Mouse (Mus musculus) small intestine, adult 2 months (tissue): ENCODE measurements at regions not wholly inside any gene's neighbourhood (a gene's known extent, or its start where the extent isn't known, plus 50 kb on each side); places are given as distances from the start of the nearest gene placed in this dataset.

ENCODE experiments used
- H3K27ac ChIP-seq: fragments of 200-500 bp; 2 replicates; pipeline ENCODE4 v1.5.1; 2012; ENCODE audit warnings: low read depth, low read length, control low read depth, inconsistent platforms; ENCODE audit not compliant: insufficient read depth
- H3K27me3 ChIP-seq: fragments of 200-500 bp; 2 replicates; pipeline ENCODE4 v1.6.1; 2012; ENCODE audit warnings: mild to moderate bottlenecking, moderate library complexity, low read length, inconsistent platforms; ENCODE audit not compliant: control insufficient read depth, insufficient read depth
- H3K36me3 ChIP-seq: fragments of 200-500 bp; 2 replicates; pipeline ENCODE4 v1.6.1; 2012; ENCODE audit warnings: mild to moderate bottlenecking, low read length, control low read depth, inconsistent platforms; ENCODE audit not compliant: control insufficient read depth, insufficient read depth
- H3K4me1 ChIP-seq: fragments of 200-500 bp; 2 replicates; pipeline ENCODE4 v1.6.1; 2012; ENCODE audit warnings: low read length, inconsistent platforms, mixed read lengths; ENCODE audit not compliant: control insufficient read depth, insufficient read depth, insufficient read length
- H3K4me3 ChIP-seq: fragments of 200-500 bp; 2 replicates; pipeline ENCODE4 v1.5.1; 2012; ENCODE audit warnings: low read depth, mild to moderate bottlenecking, control low read depth, inconsistent platforms, low read length, moderate library complexity
- CTCF ChIP-seq: fragments of 200-500 bp; IDR thresholded peaks from 2 replicates; pipeline ENCODE4 v1.5.1; 2012; ENCODE audit warnings: low read depth, mild to moderate bottlenecking, control low read depth, inconsistent platforms, low read length, moderate library complexity, mixed read lengths; ENCODE audit not compliant: insufficient replicate concordance, insufficient read length; ENCODE audit errors: extremely low read depth
- POLR2A ChIP-seq: fragments of 200-500 bp; IDR thresholded peaks from 2 replicates; pipeline ENCODE4 v1.6.1; 2012; ENCODE audit warnings: low read depth, mild to moderate bottlenecking, control low read depth, inconsistent platforms, low read length, moderate library complexity
- WGBS: fragments of 180-500 bp; shearing (Covaris S2); methylation state at CpG from one replicate; pipeline ENCODE4 v1.1.7; 2018; 5-methylcytosine and 5-hydroxymethylcytosine counted together

DNA sequence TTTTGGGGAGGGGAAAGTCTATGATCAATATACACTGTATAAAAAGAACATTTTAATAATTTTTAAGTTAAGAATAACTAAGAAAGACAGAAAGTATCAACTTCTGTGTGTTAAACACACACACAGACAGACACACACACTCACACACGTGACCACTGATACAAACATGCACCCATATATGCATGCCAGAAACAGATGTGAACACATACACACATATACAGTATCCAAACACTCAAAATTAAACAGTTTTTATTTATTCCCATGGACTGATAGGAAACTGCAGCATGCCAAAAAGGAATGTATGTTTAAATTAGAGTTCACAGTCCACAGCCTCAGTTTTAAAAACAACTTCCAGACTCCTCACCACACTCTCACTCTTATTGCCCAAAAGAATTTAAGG lies 203.4 kb upstream of the Tbl1x start:
- no peak overlapping the region for H3K27ac ChIP-seq
- WGBS: 50% methylated on average over 1 of the region's 1 CpGs
- H3K36me3 ChIP-seq: no peaks in the 10 kb centered on the region
- no peaks in the 10 kb centered on the region for H3K4me1 ChIP-seq
- no peak for TF ChIP-seq CTCF
- no peak for TF ChIP-seq POLR2A
- H3K4me3 ChIP-seq: no peak overlapping the region
- H3K27me3 ChIP-seq: no peaks in the 10 kb centered on the region

DNA sequence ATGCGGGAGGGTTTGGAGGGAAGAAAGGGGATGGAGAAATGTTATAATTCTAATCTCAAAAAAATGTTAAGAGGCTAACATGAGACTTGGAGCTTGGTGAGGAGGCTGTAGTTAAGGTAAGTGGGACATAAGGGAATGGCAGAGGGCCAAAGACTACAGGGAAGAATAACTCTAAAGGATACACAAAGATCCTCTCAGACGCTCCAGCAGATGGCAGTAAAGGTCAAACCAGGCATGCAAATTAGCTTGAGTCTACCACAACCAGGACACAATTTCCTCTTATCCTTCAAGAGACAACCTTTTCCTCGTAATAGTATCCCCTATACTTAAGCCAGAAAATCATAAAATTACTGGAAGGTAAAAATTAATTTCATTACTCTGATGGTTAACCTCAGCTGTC lies 196.4 kb upstream of the Tbl1x start:
- Histone ChIP-seq H3K36me3 (no peaks in the 10 kb centered on the region), H3K4me1 (no peaks in the 10 kb centered on the region), H3K27me3 (no peaks in the 10 kb centered on the region), H3K4me3 (no peak overlapping the region), H3K27ac (no peak overlapping the region)
- WGBS: 53% methylated on average over 3 of the region's 3 CpGs
- no peak for TF ChIP-seq CTCF
- TF ChIP-seq POLR2A: no peak

DNA sequence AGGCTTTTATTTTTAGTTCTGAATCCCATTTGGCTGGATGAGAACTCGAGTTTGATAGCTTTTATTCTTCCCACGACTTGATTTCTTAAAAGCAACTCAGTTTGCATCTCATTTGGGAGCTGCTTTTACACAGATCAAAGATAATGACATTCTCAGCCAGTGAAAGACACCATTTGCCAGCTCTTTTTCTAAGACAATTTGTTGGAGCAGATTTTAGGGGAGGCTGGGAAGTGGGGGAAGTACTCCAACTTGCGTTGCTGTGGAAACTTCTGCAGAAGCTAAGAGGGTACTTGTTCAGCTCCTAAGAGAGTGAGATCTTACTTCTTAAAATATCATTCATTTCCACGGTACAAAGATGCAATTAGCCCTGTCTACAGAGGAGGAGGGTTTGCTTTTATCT lies 187.2 kb upstream of the Tbl1x start:
- 35% methylated on average over 4 of the region's 4 CpGs for WGBS
- Histone ChIP-seq H3K4me1 (no peaks in the 10 kb centered on the region), H3K4me3 (no peak overlapping the region), H3K27ac (no peak overlapping the region), H3K27me3 (no peaks in the 10 kb centered on the region), H3K36me3 (no peaks in the 10 kb centered on the region)
- TF ChIP-seq CTCF (no peak), POLR2A (no peak)

GRCm38 (mm10) chrX:77353181-77353580 lies 157.6 kb upstream of the Tbl1x start:
- H3K36me3 ChIP-seq: no peaks in the 10 kb centered on the region
- no peak overlapping the region for H3K4me3 ChIP-seq
- 22% methylated on average over 2 of the region's 2 CpGs for WGBS
- H3K27ac ChIP-seq: no peak overlapping the region
- TF ChIP-seq CTCF (no peak), POLR2A (no peak)
- H3K4me1 ChIP-seq: no peaks in the 10 kb centered on the region
- H3K27me3 ChIP-seq: no peaks in the 10 kb centered on the region

DNA sequence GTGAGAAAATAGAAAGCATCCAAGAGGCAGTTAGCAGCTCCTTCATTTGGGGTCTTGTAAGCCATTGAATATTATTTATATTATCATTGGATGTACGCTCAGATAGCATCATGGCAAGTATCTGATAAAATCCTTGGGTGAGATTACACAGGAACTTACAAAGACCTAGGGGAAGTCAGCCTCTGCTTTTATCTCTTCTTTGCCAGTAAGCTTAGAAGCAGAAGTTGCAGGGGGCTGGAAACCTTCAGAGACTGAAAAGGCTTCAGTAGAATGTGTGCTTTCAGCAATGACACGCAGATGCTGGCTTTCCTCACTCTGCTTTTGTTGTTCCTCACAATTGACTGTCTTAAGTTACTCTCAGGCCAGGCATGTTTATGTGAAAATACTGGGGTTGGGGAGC lies 150.3 kb upstream of the Tbl1x start:
- Histone ChIP-seq H3K4me1 (no peaks in the 10 kb centered on the region), H3K27ac (no peak overlapping the region), H3K4me3 (no peak overlapping the region), H3K36me3 (no peaks in the 10 kb centered on the region), H3K27me3 (no peaks in the 10 kb centered on the region)
- WGBS: 59% methylated on average over 2 of the region's 2 CpGs
- TF ChIP-seq POLR2A (no peak), CTCF (no peak)

GRCm38 (mm10) chrX:77361106-77361505 lies 149.7 kb upstream of the Tbl1x start:
- 62% methylated on average over 2 of the region's 2 CpGs for WGBS
- H3K4me3 ChIP-seq: no peak overlapping the region
- H3K27ac ChIP-seq: no peak overlapping the region
- no peaks in the 10 kb centered on the region for H3K36me3 ChIP-seq
- no peak for TF ChIP-seq CTCF
- no peaks in the 10 kb centered on the region for H3K4me1 ChIP-seq
- H3K27me3 ChIP-seq: no peaks in the 10 kb centered on the region

GRCm38 (mm10) chrX:77363657-77364056 lies 147.2 kb upstream of the Tbl1x start:
- TF ChIP-seq POLR2A: no peak
- no peaks in the 10 kb centered on the region for H3K4me1 ChIP-seq
- H3K27ac ChIP-seq: no peak overlapping the region
- H3K27me3 ChIP-seq: no peaks in the 10 kb centered on the region
- H3K4me3 ChIP-seq: no peak overlapping the region
- no peaks in the 10 kb centered on the region for H3K36me3 ChIP-seq
- 20% methylated on average over 1 of the region's 1 CpGs for WGBS

DNA sequence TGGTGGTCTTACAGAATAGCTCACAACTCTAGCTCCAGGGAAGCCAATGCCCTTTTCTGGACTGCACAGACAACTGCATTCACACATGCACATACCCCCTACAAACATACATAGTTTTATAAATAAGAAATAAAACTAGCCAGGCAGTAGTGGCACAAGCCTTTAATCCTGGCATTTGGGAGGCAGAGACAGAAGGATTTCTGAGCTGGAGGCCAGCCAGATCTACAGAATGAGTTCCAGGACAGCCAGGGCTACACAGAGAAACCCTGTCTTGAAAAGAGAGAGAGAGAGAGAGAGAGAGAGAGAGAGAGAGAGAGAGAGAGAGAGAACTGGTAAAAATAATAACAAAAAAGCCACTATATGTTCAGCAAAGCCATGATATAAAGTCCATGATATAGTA lies 143.5 kb upstream of the Tbl1x start:
- H3K4me1 ChIP-seq: no peaks in the 10 kb centered on the region
- no peaks in the 10 kb centered on the region for H3K27me3 ChIP-seq
- no peaks in the 10 kb centered on the region for H3K36me3 ChIP-seq
- H3K4me3 ChIP-seq: no peak overlapping the region
- no peak for TF ChIP-seq POLR2A
- no peak for TF ChIP-seq CTCF
- H3K27ac ChIP-seq: no peak overlapping the region
